Mouse (Mus musculus) forebrain, postnatal 0 days (tissue): ENCODE data around the gene Usp54. TPM values are rescaled to one million over a fixed set of nuclear protein-coding genes. Genes with fewer than 3 reads are reported as not detected.

Source experiments
- ATAC-seq: fragments of 200-750 bp; cut with Nextera tagmentation; 2 replicates; pipeline ENCODE4 v1.8.0; 2017; ENCODE audit warnings: mild to moderate bottlenecking, moderate library complexity
- DNase-seq: peaks from one replicate; pipeline ENCODE4 v3.0.0-alpha.2; 2015
- H3K27ac ChIP-seq: fragments of 300-500 bp; sonication (generic); 2 replicates; pipeline ENCODE4 v1.5.1; 2014; ENCODE audit warnings: low read depth, mild to moderate bottlenecking, antibody characterized with exemption, low read length, moderate library complexity, mixed read lengths
- H3K27me3 ChIP-seq: fragments of 300-500 bp; sonication (generic); 2 replicates; pipeline ENCODE4 v1.6.1; 2014; ENCODE audit warnings: mild to moderate bottlenecking, low read length, mixed read lengths; ENCODE audit not compliant: insufficient read depth
- H3K36me3 ChIP-seq: fragments of 300-500 bp; sonication (generic); 2 replicates; pipeline ENCODE4 v1.6.1; 2014; ENCODE audit warnings: mild to moderate bottlenecking, moderate library complexity; ENCODE audit not compliant: insufficient read depth
- H3K4me1 ChIP-seq: fragments of 300-500 bp; sonication (generic); 2 replicates; pipeline ENCODE4 v1.6.1; 2014; ENCODE audit warnings: antibody characterized with exemption; ENCODE audit not compliant: insufficient read depth
- H3K4me2 ChIP-seq: fragments of 300-500 bp; sonication (generic); 2 replicates; pipeline ENCODE4 v1.6.1; 2014; ENCODE audit warnings: low read depth, mild to moderate bottlenecking, moderate library complexity
- H3K4me3 ChIP-seq: fragments of 300-500 bp; sonication (generic); 2 replicates; pipeline ENCODE4 v1.5.1; 2014; ENCODE audit warnings: low read depth, low read length, mixed read lengths
- H3K9ac ChIP-seq: fragments of 300-500 bp; sonication (generic); 2 replicates; pipeline ENCODE4 v1.6.1; 2014; ENCODE audit warnings: mild to moderate bottlenecking
- H3K9me3 ChIP-seq: fragments of 300-500 bp; sonication (generic); 2 replicates; pipeline ENCODE4 v1.6.1; 2016; ENCODE audit warnings: low read length
- CTCF ChIP-seq: sonication (generic); IDR thresholded peaks from 2 replicates; pipeline ENCODE4 v1.5.1; 2016; ENCODE audit warnings: antibody characterized with exemption, control low read depth, low read depth
- WGBS: fragments of 180-500 bp; shearing (Covaris S2); extraction: QIAGEN DNeasy Blood & Tissue Kit; methylation state at CpG from one replicate; pipeline ENCODE4 v1.1.7; 2014; 5-methylcytosine and 5-hydroxymethylcytosine counted together
- polyA plus RNA-seq: library from polyadenylated mRNA; unstranded; fragments of >200 nt; fragmentation: Nextera tagmentation; extraction: Ambion mirVana; gene quantifications from 2 replicates; pipeline ENCODE4 v1.2.1, GENCODE M21; 2015
- total RNA-seq: library from RNA; depleted of rRNA; stranded (reverse); fragments of >200 nt; gene quantifications from 2 replicates; pipeline ENCODE4 v1.2.3, GENCODE M21; 2014

The Usp54 gene
- total and polyA plus RNA-seq, 2 experiments from 2014 or later: 4.8 to 28.9 TPM

DNA sequence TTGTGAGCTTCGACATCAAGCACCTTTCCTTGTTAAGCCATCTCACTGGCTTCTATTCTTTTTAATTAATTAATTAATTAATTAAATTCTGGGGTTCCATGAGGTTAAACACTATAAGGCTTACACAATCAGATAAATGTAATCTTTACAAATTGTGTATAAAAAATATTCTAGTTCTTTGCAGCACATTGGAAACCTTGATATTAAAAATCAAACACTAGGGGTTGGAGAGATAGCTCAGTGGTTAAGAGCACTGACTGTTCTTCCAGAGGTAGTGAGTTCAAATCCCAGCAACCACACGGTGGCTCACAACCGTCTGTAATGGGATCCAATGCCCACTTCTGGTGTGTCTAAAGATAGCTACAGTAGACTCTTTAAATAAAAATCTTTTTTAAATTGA lies 18.0 kb downstream of the Usp54 start:
- Histone ChIP-seq H3K27me3 (no peaks in the 10 kb centered on the region), H3K27ac (no peak overlapping the region), H3K4me1 (no peaks in the 10 kb centered on the region), H3K36me3 (no peaks in the 10 kb centered on the region), H3K4me3 (no peak overlapping the region), H3K9me3 (no peaks in the 10 kb centered on the region), H3K4me2 (no peak overlapping the region), H3K9ac (no peak overlapping the region)
- no peak for TF ChIP-seq CTCF
- no peak for ATAC-seq
- WGBS: 87% methylated on average over 3 of the region's 3 CpGs
- no peak for DNase-seq

DNA sequence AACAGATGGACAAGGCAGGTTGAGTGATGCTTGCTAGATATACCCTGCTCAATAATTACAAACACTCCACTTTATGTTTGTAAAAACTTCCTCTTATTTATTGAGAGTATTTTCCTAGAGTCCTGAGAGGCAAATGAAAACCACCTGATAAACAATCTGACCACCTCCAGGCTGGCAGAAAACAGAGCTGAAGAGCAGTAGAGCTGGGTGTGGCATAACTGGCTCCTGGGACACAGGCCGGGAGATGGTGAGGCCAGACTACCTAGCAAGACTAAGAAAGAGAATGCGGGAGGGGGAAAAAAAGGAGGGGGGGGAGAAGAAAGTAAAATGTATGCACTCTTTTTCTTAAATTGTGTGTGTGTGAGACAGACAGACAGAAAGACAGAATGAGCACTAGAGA lies 18.5 kb downstream of the Usp54 start:
- Histone ChIP-seq H3K4me2 (no peak overlapping the region), H3K4me3 (no peak overlapping the region), H3K36me3 (no peaks in the 10 kb centered on the region), H3K9me3 (no peaks in the 10 kb centered on the region), H3K9ac (no peak overlapping the region), H3K27ac (no peak overlapping the region), H3K4me1 (no peaks in the 10 kb centered on the region), H3K27me3 (no peaks in the 10 kb centered on the region)
- ATAC-seq (no peak), DNase-seq (no peak)
- 85% methylated on average over 2 of the region's 2 CpGs for WGBS
- no peak for TF ChIP-seq CTCF

DNA sequence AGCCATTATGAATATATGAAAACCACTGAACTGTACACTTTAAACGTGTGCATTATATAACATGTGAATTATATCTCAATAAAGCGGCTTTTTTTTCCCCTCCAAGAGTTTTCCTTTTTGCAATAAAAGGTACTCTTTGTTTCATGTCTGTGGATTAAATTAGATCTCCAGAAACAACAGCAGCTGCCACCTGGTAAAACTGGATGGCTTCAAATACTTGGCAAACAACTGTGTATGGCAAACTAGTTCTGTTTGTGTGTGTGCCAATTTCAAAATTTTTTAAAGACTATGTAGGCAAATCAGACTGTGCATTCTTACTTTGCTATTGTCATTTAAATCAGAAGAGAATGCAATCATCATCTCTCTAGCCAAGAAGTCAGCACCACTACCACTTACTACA lies 19.0 kb downstream of the Usp54 start:
- no peaks in the 10 kb centered on the region for H3K4me1 ChIP-seq
- no peaks in the 10 kb centered on the region for H3K9me3 ChIP-seq
- no peak for TF ChIP-seq CTCF
- DNase-seq (peak; percentile 34), ATAC-seq (no peak)
- WGBS: 66% methylated on average over 2 of the region's 2 CpGs
- H3K4me3 ChIP-seq: no peak overlapping the region
- no peak overlapping the region for H3K9ac ChIP-seq
- no peaks in the 10 kb centered on the region for H3K36me3 ChIP-seq
- no peak overlapping the region for H3K27ac ChIP-seq
- no peaks in the 10 kb centered on the region for H3K27me3 ChIP-seq
- H3K4me2 ChIP-seq: no peak overlapping the region

DNA sequence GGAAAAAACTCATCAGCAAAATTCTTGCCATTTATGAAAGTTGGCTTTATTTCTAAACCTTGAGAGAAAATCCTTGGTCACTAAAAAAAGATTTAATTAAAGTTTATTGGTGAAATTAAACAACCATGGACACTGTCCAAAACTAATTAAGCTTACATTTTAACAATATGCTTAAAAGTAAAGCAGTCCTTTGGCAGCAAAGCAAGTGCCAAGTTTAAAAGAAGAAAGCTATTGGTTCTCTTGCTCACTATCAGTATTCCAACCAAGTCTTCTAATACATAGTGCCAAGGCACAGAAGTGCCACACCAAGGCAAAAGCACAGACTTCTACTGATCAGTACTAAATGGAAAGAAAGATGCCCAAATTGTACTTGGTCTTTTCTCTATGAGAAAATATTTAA lies 21.7 kb downstream of the Usp54 start:
- H3K36me3 ChIP-seq: no peaks in the 10 kb centered on the region
- no peaks in the 10 kb centered on the region for H3K9me3 ChIP-seq
- no peak for TF ChIP-seq CTCF
- no peak overlapping the region for H3K4me2 ChIP-seq
- H3K4me1 ChIP-seq: no peaks in the 10 kb centered on the region
- H3K9ac ChIP-seq: no peak overlapping the region
- H3K27ac ChIP-seq: peak overlapping the region; percentile 16; the same call in 1 of the 2 replicates
- H3K4me3 ChIP-seq: no peak overlapping the region
- H3K27me3 ChIP-seq: no peaks in the 10 kb centered on the region
- DNase-seq (peak; percentile 30), ATAC-seq (peak; percentile 50)

DNA sequence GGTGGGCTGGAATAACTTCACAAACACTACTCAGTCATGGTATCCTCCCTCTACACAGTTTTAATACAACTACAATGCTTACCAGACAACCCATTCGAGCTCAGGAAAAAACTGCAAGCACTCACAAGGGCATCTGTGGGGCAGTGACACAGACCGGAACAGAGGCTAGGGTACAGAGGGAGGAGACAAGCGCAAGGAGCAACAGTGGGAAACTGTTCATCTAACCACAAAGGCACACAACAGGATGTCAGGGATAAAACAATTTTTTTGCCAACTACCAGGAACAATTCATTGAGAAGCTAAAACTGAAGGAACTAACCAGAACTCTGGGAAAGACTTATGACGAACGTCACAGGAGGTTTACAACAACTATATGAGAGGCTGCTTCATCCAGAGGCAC lies 22.7 kb downstream of the Usp54 start:
- Histone ChIP-seq H3K27ac (no peak overlapping the region), H3K4me1 (no peaks in the 10 kb centered on the region), H3K27me3 (no peaks in the 10 kb centered on the region), H3K36me3 (no peaks in the 10 kb centered on the region), H3K9ac (no peak overlapping the region), H3K4me2 (no peak overlapping the region), H3K9me3 (no peaks in the 10 kb centered on the region), H3K4me3 (no peak overlapping the region)
- no peak for DNase-seq
- no peak for TF ChIP-seq CTCF
- ATAC-seq: no peak
- WGBS: 66% methylated on average over 5 of the region's 5 CpGs

DNA sequence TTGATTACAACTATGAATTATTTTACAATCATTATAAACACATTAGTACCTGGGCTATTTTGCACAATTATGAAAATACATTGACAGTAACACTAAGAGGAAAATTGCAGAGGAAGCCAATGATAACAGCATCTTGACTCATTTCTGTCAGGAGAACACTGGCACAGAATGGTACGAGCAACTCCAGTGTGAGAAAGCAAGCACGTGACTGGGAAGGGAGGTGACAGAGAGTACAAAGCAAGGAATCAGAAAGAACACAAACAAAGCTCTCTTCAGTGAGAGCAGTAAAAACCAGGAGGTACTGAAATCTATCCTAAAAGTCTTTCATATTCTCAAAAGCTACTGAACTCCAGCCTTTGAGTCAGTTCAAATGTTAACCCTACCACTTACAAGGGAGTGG lies 24.4 kb downstream of the Usp54 start:
- ATAC-seq (peak; percentile 77; the same call in 1 of the 2 replicates), DNase-seq (peak; percentile 16)
- H3K4me2 ChIP-seq: no peak overlapping the region

DNA sequence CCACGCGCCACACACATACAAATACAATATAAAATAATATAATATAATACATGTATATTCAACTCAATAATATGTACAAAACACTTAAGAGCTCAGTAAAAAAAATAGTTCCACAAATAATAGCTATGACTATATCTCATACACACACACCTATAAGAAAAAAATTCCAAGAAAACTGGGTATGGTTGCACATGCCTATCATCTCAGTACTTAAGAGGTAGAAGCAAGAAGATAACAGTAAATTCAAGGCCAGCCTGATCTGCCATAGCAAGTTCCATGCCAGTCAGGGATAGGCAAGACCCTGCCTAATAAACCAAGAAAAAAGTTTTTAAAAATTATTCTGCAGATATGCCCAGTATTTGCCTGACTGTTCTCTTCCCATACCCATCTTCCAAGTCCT lies 25.8 kb downstream of the Usp54 start:
- Histone ChIP-seq H3K9me3 (no peaks in the 10 kb centered on the region), H3K4me2 (no peak overlapping the region), H3K4me3 (no peak overlapping the region), H3K4me1 (no peaks in the 10 kb centered on the region), H3K27ac (no peak overlapping the region), H3K9ac (no peak overlapping the region), H3K27me3 (no peaks in the 10 kb centered on the region), H3K36me3 (no peaks in the 10 kb centered on the region; the same call in 1 of the 2 replicates)
- no peak for TF ChIP-seq CTCF
- DNase-seq: no peak
- no peak for ATAC-seq
- 98% methylated on average over 2 of the region's 2 CpGs for WGBS

More for the DNA sequence above, 24.4 kb downstream of the Usp54 start:
- H3K9ac ChIP-seq: no peak overlapping the region
- no peaks in the 10 kb centered on the region for H3K9me3 ChIP-seq
- H3K4me3 ChIP-seq: no peak overlapping the region
- no peak overlapping the region for H3K27ac ChIP-seq
- TF ChIP-seq CTCF: no peak
- H3K27me3 ChIP-seq: no peaks in the 10 kb centered on the region
- no peaks in the 10 kb centered on the region for H3K36me3 ChIP-seq
- no peaks in the 10 kb centered on the region for H3K4me1 ChIP-seq
- 9% methylated on average over 2 of the region's 2 CpGs for WGBS

DNA sequence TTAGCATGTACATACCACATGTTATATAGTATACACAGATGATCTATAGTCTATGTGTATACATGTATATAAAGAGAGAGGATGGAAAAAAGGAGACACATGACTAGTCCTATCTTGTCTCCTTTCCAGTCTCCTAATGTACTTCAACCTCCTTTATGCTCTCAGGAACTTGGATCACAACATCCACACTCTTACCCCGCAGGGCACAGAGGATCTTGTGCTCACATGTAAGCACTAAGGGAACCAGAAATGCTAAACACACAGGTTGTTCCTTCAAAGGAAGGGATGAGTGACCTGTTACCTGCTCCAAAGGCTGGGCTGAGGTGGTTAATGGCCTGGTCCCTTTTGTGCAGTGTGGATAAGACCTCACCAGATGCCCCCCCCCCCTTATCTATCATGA lies 28.0 kb downstream of the Usp54 start:
- 94% methylated on average over 1 of the region's 1 CpGs for WGBS
- TF ChIP-seq CTCF: no peak
- Histone ChIP-seq H3K27me3 (no peaks in the 10 kb centered on the region), H3K4me1 (no peaks in the 10 kb centered on the region), H3K27ac (no peak overlapping the region), H3K36me3 (no peaks in the 10 kb centered on the region; the same call in 1 of the 2 replicates), H3K9me3 (no peaks in the 10 kb centered on the region), H3K9ac (no peak overlapping the region), H3K4me2 (no peak overlapping the region), H3K4me3 (no peak overlapping the region)
- ATAC-seq (no peak), DNase-seq (no peak)
